Mouse (Mus musculus) embryonic facial prominence, embryonic 14.5 days (tissue): ENCODE results near the gene Kcnj8. TPM values are rescaled to one million over a fixed set of nuclear protein-coding genes. Genes with fewer than 3 reads are reported as not detected.

Source experiments
- ATAC-seq: fragments of 200-750 bp; cut with Nextera tagmentation; 2 replicates; pipeline ENCODE4 v1.8.0; 2017; ENCODE audit warnings: low read depth, moderate number of reproducible peaks, moderate TSS enrichment
- DNase-seq: peaks from one replicate; pipeline ENCODE4 v3.0.0-alpha.2; 2015; ENCODE audit warnings: low spot score
- H3K27ac ChIP-seq: fragments of 300-500 bp; sonication (generic); replicated peaks from 2 replicates; pipeline ENCODE4 v1.5.1; 2014; ENCODE audit warnings: low read depth, mild to moderate bottlenecking, low read length, moderate library complexity
- H3K27me3 ChIP-seq: fragments of 300-500 bp; sonication (generic); replicated peaks from 2 replicates; pipeline ENCODE4 v1.6.1; 2014; ENCODE audit warnings: low read length; ENCODE audit not compliant: control insufficient read depth, insufficient read depth
- H3K36me3 ChIP-seq: fragments of 300-500 bp; sonication (generic); 2 replicates; pipeline ENCODE4 v1.6.1; 2014; ENCODE audit warnings: low read length, mixed read lengths; ENCODE audit not compliant: control insufficient read depth, insufficient read depth
- H3K4me1 ChIP-seq: fragments of 300-500 bp; sonication (generic); 2 replicates; pipeline ENCODE4 v1.6.1; 2014; ENCODE audit warnings: antibody characterized with exemption, low read length; ENCODE audit not compliant: control insufficient read depth, insufficient read depth
- H3K4me2 ChIP-seq: fragments of 300-500 bp; sonication (generic); 2 replicates; pipeline ENCODE4 v1.6.1; 2014; ENCODE audit warnings: low read depth, mild to moderate bottlenecking, low read length, moderate library complexity, mixed read lengths
- H3K4me3 ChIP-seq: fragments of 300-500 bp; sonication (generic); 2 replicates; pipeline ENCODE4 v1.5.1; 2014; ENCODE audit warnings: low read depth, mild to moderate bottlenecking, low read length
- H3K9ac ChIP-seq: fragments of 300-500 bp; sonication (generic); 2 replicates; pipeline ENCODE4 v1.6.1; 2014; ENCODE audit warnings: low read depth, mild to moderate bottlenecking, low read length, moderate library complexity, mixed read lengths
- H3K9me3 ChIP-seq: fragments of 300-500 bp; sonication (generic); 2 replicates; pipeline ENCODE4 v1.6.1; 2016; ENCODE audit warnings: low read length; ENCODE audit not compliant: control insufficient read depth
- WGBS: fragments of 180-500 bp; shearing (Covaris S2); extraction: QIAGEN DNeasy Blood & Tissue Kit; methylation state at CpG from one replicate; pipeline ENCODE4 v1.1.7; 2014; 5-methylcytosine and 5-hydroxymethylcytosine counted together
- polyA plus RNA-seq: library from polyadenylated mRNA; unstranded; fragments of >200 nt; fragmentation: Nextera tagmentation; extraction: Ambion mirVana; gene quantifications from 2 replicates; pipeline ENCODE4 v1.2.1, GENCODE M21; 2014

Kcnj8 gene
- polyA plus RNA-seq, 1 experiment from 2014 or later: 21.0 TPM

DNA sequence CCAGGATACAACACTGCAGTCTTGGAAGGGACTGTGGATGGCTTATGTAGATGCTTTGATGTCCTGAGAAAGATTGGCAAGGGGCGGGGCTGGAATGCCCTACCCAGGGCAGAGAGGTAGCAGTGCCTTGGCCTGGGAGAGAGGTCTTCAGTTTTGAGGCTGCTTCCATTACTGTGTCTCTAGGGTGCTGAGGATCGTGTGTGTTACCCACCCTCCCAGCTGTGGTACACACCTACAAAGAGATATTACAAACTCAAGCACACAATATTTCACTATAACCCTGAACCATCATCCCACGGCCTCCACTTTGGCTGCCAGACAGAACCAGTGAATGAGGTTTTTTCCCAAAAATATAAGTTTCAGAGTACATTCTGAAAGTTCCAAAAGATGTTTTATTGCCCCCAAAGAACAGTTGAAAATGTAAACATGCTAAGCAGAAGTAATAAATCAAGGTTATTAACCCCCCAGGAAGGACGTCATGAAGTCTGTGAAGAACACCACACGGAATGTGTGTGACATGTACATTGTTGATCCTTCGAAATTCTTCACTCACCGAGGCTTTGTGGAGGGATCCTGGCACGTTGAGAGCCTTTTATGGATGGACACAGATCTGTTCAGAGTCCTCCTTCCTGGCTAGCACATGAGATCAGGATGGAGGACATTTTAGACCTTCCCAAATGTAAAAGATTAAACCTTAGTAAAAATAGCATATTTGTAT lies 29.2 kb downstream of the Kcnj8 start:
- Histone ChIP-seq H3K4me1 (no peaks in the 10 kb centered on the region), H3K9me3 (no peaks in the 10 kb centered on the region), H3K4me3 (no peak overlapping the region), H3K4me2 (no peak overlapping the region), H3K9ac (no peak overlapping the region), H3K27me3 (no peaks in the 10 kb centered on the region), H3K36me3 (no peaks in the 10 kb centered on the region), H3K27ac (no peak overlapping the region)
- WGBS: 66% methylated on average over 8 of the region's 8 CpGs
- ATAC-seq: no peak
- DNase-seq: no peak

DNA sequence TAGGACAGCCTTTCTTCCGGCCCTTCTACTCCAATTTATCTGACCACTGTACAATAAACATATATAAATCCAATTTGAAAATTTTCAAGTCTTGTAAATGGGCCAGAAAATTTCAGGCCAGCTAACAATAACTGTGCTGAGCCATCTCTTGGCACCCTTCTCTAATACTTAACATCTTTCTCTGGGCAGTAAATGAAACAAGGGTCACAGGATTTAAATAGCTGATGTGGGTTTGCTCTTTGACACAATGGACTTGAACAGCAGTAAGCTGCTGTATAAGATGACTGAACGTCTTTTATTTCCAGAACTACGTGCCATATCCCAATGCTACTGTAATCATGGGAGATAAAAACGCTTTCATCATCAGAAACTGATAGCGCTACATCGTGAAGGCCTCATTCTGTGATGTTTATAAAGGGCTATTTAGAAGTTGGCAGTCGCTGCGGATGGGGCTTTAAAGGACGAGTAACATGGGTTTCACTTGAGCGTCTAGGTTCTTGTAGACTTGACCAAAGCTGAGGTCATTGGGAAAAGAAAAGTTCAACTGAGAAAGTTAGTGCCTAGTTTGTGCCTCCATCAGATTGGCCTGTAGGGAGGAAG lies 30.8 kb downstream of the Kcnj8 start:
- no peak for ATAC-seq
- 91% methylated on average over 10 of the region's 10 CpGs for WGBS
- H3K9me3 ChIP-seq: no peaks in the 10 kb centered on the region

DNA sequence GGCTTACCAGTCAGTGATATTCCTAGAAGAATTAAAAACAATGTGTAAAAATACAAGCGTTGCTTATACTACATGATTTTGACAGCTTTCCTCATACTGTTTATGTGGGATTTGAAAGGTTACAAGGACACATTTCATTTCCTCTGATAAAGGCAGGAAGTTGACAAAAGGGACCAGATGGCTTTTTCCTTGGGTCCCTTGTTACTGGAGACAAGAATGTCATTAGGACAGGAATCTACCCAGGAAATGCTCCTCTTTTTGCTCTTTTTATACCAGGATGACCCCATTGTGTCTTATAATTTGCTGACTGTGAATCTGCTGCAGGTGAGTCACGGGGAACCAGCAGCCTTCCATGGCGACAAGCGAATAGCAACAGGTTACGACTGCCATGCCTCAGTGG lies 31.3 kb downstream of the Kcnj8 start:
- DNase-seq (no peak), ATAC-seq (no peak)
- H3K36me3 ChIP-seq: no peaks in the 10 kb centered on the region
- no peaks in the 10 kb centered on the region for H3K9me3 ChIP-seq
- no peak overlapping the region for H3K4me3 ChIP-seq
- no peaks in the 10 kb centered on the region for H3K4me1 ChIP-seq
- no peaks in the 10 kb centered on the region for H3K27me3 ChIP-seq
- H3K27ac ChIP-seq: no peak overlapping the region
- no peak overlapping the region for H3K4me2 ChIP-seq
- WGBS: 86% methylated on average over 5 of the region's 5 CpGs
- H3K9ac ChIP-seq: no peak overlapping the region

More for the DNA sequence above, 30.8 kb downstream of the Kcnj8 start:
- Histone ChIP-seq H3K27me3 (no peaks in the 10 kb centered on the region), H3K4me1 (no peaks in the 10 kb centered on the region), H3K36me3 (no peaks in the 10 kb centered on the region), H3K4me2 (no peak overlapping the region), H3K4me3 (no peak overlapping the region), H3K9ac (no peak overlapping the region), H3K27ac (no peak overlapping the region)
- no peak for DNase-seq

DNA sequence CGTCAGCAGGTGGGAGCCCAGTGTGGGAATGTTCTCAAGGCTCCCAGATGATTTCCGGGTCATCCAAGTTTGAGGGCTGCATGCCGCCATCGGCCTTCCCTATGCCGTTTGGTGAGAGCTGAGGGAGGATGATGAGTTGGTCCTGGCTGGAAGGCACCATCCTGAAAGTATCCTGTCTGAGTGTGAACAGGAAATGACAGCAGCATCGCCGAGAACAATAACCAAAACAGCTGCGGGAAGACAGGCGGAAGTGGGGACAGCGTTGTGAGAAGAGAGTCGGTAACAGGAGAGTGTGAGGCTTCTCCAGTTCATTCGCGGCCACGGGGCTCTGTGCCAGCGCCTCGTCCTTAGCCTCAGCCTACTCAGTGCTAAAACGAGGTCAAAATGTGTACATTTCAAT lies 32.9 kb downstream of the Kcnj8 start:
- H3K4me2 ChIP-seq: no peak overlapping the region
- DNase-seq (peak; percentile 33), ATAC-seq (no peak)
- no peak overlapping the region for H3K27ac ChIP-seq
- H3K4me3 ChIP-seq: no peak overlapping the region
- no peak overlapping the region for H3K9ac ChIP-seq
- no peaks in the 10 kb centered on the region for H3K27me3 ChIP-seq
- no peaks in the 10 kb centered on the region for H3K36me3 ChIP-seq
- H3K9me3 ChIP-seq: no peaks in the 10 kb centered on the region
- WGBS: 71% methylated on average over 17 of the region's 17 CpGs
- H3K4me1 ChIP-seq: no peaks in the 10 kb centered on the region

DNA sequence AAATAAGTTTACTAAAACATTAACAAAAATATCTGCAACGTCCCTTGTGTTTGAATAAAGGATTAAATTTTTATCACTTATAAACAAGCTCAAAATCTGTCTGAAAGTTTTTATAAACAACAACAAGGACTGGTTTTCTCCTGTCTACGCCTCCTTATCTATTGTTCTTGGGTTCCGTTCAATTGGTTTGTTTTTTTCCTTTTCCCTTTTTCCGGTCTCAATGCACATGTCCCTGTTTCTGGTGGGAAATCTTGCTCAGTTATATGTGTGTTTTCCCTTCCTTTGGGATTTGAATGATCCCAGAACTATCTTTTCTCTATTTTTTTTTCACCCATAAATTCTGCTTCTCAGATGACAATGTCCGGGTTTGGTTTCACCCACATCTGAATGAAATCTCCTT lies 38.0 kb downstream of the Kcnj8 start:
- H3K4me3 ChIP-seq: no peak overlapping the region
- H3K9ac ChIP-seq: no peak overlapping the region
- H3K27me3 ChIP-seq: no peaks in the 10 kb centered on the region
- WGBS: 71% methylated on average over 5 of the region's 5 CpGs
- H3K4me1 ChIP-seq: no peaks in the 10 kb centered on the region
- H3K4me2 ChIP-seq: no peak overlapping the region
- H3K9me3 ChIP-seq: no peaks in the 10 kb centered on the region
- no peak overlapping the region for H3K27ac ChIP-seq
- DNase-seq: no peak
- H3K36me3 ChIP-seq: no peaks in the 10 kb centered on the region
- ATAC-seq: no peak

DNA sequence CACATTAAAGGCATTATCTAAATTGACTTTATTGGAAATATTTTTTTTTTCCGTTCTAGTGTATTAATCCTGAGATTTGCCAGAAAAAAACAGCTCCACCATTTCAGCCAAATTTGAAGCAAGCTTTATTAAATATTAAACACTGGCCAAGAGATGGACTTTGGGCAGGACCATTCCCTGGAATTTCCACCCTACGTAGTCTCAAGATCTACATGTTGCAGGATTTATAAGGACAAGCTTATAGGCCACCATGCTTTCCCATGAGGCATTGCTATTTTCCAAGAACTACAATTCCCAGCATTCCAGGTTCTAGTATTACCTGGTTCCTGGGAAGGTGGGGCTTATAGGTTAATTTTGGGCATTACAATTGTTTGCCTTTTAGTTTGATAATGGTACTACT lies 38.7 kb downstream of the Kcnj8 start:
- Histone ChIP-seq H3K36me3 (no peaks in the 10 kb centered on the region), H3K27ac (no peak overlapping the region), H3K4me1 (no peaks in the 10 kb centered on the region), H3K4me2 (no peak overlapping the region), H3K27me3 (no peaks in the 10 kb centered on the region), H3K9me3 (no peaks in the 10 kb centered on the region), H3K4me3 (no peak overlapping the region), H3K9ac (no peak overlapping the region)
- DNase-seq (no peak), ATAC-seq (no peak)
- 90% methylated on average over 2 of the region's 2 CpGs for WGBS

DNA sequence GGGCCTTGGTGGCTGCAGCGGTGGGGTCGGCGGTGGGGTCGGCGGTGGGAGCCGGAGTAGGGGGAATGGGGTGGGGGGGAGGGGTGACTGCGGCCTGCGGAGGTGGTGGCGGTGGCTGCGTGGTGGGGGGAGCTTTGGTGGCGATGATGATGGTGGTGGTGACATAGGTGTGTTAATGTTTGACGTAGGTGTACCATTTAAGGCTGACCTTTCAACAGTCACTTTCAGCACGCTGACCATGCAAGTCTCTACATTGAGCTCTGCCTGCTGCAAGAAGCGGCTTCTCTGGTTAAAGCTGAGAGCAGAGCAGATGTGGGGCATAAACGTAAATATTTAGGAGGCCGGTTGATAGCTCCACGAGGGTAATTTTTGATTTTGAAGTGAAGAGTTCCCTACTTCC lies 39.3 kb downstream of the Kcnj8 start:
- no peak overlapping the region for H3K9ac ChIP-seq
- no peak for ATAC-seq
- no peaks in the 10 kb centered on the region for H3K9me3 ChIP-seq
- 90% methylated on average over 17 of the region's 17 CpGs for WGBS
- H3K4me1 ChIP-seq: no peaks in the 10 kb centered on the region
- H3K27me3 ChIP-seq: no peaks in the 10 kb centered on the region
- no peak overlapping the region for H3K27ac ChIP-seq
- no peaks in the 10 kb centered on the region for H3K36me3 ChIP-seq
- DNase-seq: no peak
- no peak overlapping the region for H3K4me3 ChIP-seq
- H3K4me2 ChIP-seq: no peak overlapping the region

DNA sequence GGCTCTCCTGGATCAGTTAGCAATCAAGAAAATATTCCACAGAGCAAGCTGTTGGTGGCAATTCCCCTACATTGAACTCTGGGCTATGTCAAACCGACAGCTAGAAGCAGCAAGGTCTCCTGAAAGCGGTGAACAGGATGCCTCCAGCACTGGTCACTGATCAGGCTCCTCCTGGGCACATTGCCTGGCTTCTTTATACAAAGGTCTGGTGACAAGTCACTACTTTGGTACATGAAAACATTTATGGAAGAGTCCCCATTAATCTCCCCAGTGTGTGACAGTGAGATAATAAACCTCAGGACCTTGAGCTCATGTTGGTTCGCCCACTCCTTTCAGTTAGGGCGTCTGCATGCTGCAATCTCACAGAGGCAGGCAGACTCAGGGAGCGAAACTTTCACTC lies 41.0 kb downstream of the Kcnj8 start:
- Histone ChIP-seq H3K4me1 (no peaks in the 10 kb centered on the region), H3K4me3 (no peak overlapping the region), H3K27me3 (no peaks in the 10 kb centered on the region)

DNA sequence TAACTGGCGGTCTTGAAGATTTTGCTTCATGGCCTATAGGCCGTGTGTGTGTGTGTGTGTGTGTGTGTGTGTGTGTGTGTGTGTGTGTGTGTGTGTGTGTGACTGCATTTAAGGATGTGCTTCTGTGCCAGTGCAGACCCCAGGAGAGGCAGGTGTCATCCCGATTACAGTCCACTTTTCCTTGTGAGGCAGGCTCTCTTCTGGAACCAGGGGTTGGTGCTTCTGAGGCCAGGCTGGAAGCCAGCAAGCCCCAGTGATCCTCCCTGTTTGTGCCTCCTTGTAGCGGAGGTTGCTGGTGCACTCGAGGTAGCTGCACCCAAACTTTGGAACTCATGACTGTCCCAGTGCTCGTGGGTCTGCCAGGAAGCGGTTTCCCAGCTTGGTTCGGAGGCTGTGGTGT lies 41.7 kb downstream of the Kcnj8 start:
- H3K27me3 ChIP-seq: no peaks in the 10 kb centered on the region
- H3K9ac ChIP-seq: no peak overlapping the region
- no peaks in the 10 kb centered on the region for H3K36me3 ChIP-seq
- 80% methylated on average over 8 of the region's 8 CpGs for WGBS
- H3K4me1 ChIP-seq: no peaks in the 10 kb centered on the region
- no peak for DNase-seq
- H3K27ac ChIP-seq: no peak overlapping the region
- no peak for ATAC-seq
- no peak overlapping the region for H3K4me3 ChIP-seq
- no peak overlapping the region for H3K4me2 ChIP-seq
- no peaks in the 10 kb centered on the region for H3K9me3 ChIP-seq

More for the DNA sequence above, 41.0 kb downstream of the Kcnj8 start:
- Histone ChIP-seq H3K36me3 (no peaks in the 10 kb centered on the region), H3K9me3 (no peaks in the 10 kb centered on the region), H3K27ac (no peak overlapping the region), H3K4me2 (no peak overlapping the region), H3K9ac (no peak overlapping the region)
- ATAC-seq (no peak; the same call in 1 of the 2 replicates), DNase-seq (no peak)
- 87% methylated on average over 5 of the region's 5 CpGs for WGBS
